Mouse (Mus musculus): ENCODE data around the gene Tmprss3.

DNA sequence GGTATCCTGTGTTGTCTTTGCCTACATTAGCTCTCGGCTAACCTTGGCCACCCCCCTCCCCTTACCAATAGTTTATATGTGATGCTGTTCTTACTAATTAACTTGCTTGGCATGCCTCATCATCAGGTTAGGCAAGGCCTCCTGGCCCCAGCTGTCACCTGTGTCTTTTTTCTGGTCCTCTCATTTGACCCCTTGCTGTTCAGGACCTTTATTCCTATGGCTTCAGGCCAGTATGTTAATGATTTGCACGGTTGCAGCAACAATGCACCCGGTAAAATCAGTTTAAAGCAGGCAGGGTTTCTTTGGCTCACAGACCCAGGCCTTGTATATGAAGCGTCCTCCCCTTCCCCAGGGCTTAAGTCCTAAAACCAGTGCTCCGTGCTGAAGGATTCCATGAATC, 46.3 kb downstream of the Tmprss3 start:
- no peak for TF ChIP-seq POLR2A (IDR thresholded peaks at IDR 0.05; ENCODE audit: control insufficient read depth, low read depth, low read length)
- no peak for TF ChIP-seq CTCF (IDR thresholded peaks at IDR 0.05; ENCODE audit: control insufficient read depth, insufficient read depth, insufficient replicate concordance, low read depth, low read length)

Measured in testis, adult 2 months (tissue).